9 mouse cellular contexts compared by ENCODE assay signal in the genomic region with DNA sequence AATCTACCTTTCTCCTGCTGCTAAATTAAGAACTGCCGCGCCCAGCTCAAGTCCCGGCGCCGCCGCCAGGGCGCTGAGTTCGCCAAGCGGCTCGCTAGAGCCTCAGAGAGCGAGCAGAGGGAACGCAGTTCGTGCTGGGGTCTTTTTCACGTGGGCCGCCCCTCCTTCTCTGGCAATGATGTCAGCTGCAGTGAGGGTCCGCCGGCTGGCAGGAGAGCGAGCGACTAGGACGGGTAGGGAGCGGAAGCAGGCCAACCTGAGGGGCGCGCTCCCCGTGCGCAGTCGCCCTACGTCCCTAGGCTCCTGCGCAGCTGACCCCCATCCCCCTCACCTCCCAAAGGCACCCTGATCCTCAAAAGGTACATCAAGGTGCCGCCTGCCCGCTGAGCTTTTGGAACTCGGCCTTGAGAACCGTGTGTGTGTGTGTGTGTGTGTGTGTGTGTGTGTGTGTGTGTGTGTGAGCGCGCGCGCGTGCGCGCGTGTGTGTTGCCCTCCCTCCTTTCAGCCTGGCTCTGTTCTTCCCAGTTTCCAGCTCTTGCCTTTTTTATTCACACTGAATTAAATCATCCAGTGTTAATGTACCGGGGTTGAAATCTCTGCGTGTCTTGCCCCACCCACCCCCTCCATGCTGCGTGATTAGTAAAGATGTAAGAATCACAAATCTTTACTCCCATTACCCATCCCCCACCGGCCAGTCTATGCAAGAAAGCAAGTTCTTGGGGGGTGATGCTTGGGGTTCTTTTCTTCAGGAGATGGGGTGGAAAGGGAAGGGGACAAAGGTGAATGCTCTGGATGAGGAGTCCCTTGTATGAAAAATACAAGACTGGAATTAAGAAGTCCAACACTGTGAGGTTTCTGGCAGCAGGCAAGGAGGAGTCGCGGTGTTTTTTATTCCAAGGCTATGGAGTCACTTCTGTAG. TPM values are rescaled to one million over a fixed set of nuclear protein-coding genes. Genes with fewer than 3 reads are reported as not detected.
DNase-seq lines count a peak whose midpoint lies in the region.
"Had no signal": no experiment of that assay in that cellular context is flagged by ENCODE, and none has a peak within 500 bp of the region (broad histone marks: within the 10 kb centered on the region; RNA-seq: fewer than 3 reads in every experiment).

No protein-coding gene starts in this region.

- DNase-seq in kidney, adult 18-20 months, result peak; percentile 9
- DNase-seq in kidney, adult 11 months, result no peak
- DNase-seq in cerebellum, adult 9-10 months, result peak; percentile 34
- DNase-seq in frontal cortex, postnatal 10 days (ENCODE audit: low spot score in 2 of 2), result peak; percentile 11 to 32
- DNase-seq in left cerebral cortex, postnatal 10 days (ENCODE audit: extremely low spot score in 1 of 2, low spot score in 2 of 2), result peak; percentile 4 to 29
- DNase-seq in neural tube, embryonic 10.5 days (ENCODE audit: extremely low spot score, low spot score), result peak; percentile 52
- DNase-seq in adrenal gland, adult 8-10 months, result no peak
- DNase-seq in spleen, adult 12 weeks (ENCODE audit: low spot score), result no peak

- intact Hi-C loops in left cerebral cortex, postnatal 10 days (cut with DNase I), result loop anchor here (10.0 kb wide), 1 partner anchor 1872 kb away; no protein-coding TSS in a partner anchor

RNA-seq across cellular contexts. Expression of a gene that starts 3.0 kb away (rescaled TPM):
- total RNA-seq in left cerebral cortex, postnatal 10 days (2021), result 10 to 100 TPM; 44.9 to 60.2 TPM
- total RNA-seq in adrenal gland, adult 8-10 months (2022), result under 1 TPM; 0.12 to 0.30 (median 0.17) TPM

RNA-seq across cellular contexts. Expression of a gene that starts 19.8 kb away (rescaled TPM):
- not detected for total RNA-seq in left cerebral cortex, postnatal 10 days (2021)
- not detected for total RNA-seq in adrenal gland, adult 8-10 months (2022)
- total RNA-seq: layer of hippocampus, adult 18-20 months had no signal

Comparison
In these comparisons a context has a peak if more than half of its experiments do, and no peak if none do; other contexts are left out.
1. DNase-seq: peak in kidney, adult 18-20 months (single experiment), cerebellum, adult 9-10 months (single experiment), frontal cortex, postnatal 10 days (2 of 2), left cerebral cortex, postnatal 10 days (2 of 2) and neural tube, embryonic 10.5 days (single experiment); none in kidney, adult 11 months (single experiment), adrenal gland, adult 8-10 months (single experiment) and spleen, adult 12 weeks (single experiment).
2. RNA of a gene that starts 3.0 kb away (total RNA-seq): 44.9 to 60.2 TPM in left cerebral cortex, postnatal 10 days; 0.12 to 0.30 TPM in adrenal gland, adult 8-10 months; every median in the first group is over 10 times any median in the second.